Comparison of ENCODE assay signal across 14 mouse cellular contexts in genomic region chr2:84703497-84703896, GRCm38 (mm10). TPM values are rescaled to one million over a fixed set of nuclear protein-coding genes. Genes with fewer than 3 reads are reported as not detected.
"Had no signal": no experiment of that assay in that cellular context is flagged by ENCODE, and none has a peak within 500 bp of the region (broad histone marks: within the 10 kb centered on the region; RNA-seq: fewer than 3 reads in every experiment).

No protein-coding gene starts in this region.

- DNase-seq: kidney, adult 11 months; kidney, adult 8-10 months; kidney, postnatal 10 days; kidney, postnatal 36 days; liver; lung, adult 2 months; lung, postnatal 14 days; lung, postnatal 4 days; thymus, adult 18-20 months; thymus, postnatal 36 days had no signal

- ATAC-seq: midbrain, embryonic 13.5 days; midbrain, embryonic 16.5 days had no signal

RNA-seq across cellular contexts. Expression of gene Gm28635, which starts 25.7 kb away (rescaled TPM):
- total RNA-seq: megakaryocyte, adult 5-6 weeks; monocyte, adult 5-6 weeks had no signal
